Mouse (Mus musculus): ENCODE results near the gene Stx11. TPM values are rescaled to one million over a fixed set of nuclear protein-coding genes. Genes with fewer than 3 reads are reported as not detected.

Gene Stx11
- polyA plus RNA-seq, 1 experiment from 2014 or later: 2.1 TPM

Other genes starting within 250 kb of the Stx11 start
- 25.4 and 25.7 TPM in 2 replicates for gene Utrn, start 94.9 kb downstream of the Stx11 start, polyA plus RNA-seq (2015; fragmentation: Nextera tagmentation; extraction: Ambion mirVana)
- 22.5 and 25.3 TPM in 2 replicates for gene Sf3b5, start 41.0 kb upstream of the Stx11 start, polyA plus RNA-seq (2015; fragmentation: Nextera tagmentation; extraction: Ambion mirVana)
- gene Plagl1, start 96.2 kb upstream of the Stx11 start, polyA plus RNA-seq (2015; fragmentation: Nextera tagmentation; extraction: Ambion mirVana): 25.4 and 34.5 TPM in 2 replicates
- gene Zc2hc1b, start 213.7 kb upstream of the Stx11 start, polyA plus RNA-seq (2015; fragmentation: Nextera tagmentation; extraction: Ambion mirVana): not detected in 2 replicates
- 30.8 and 36.0 TPM in 2 replicates for gene Ltv1, start 228.9 kb upstream of the Stx11 start, polyA plus RNA-seq (2015; fragmentation: Nextera tagmentation; extraction: Ambion mirVana)